Mouse (Mus musculus): ENCODE data around the gene Spata13. TPM values are rescaled to one million over a fixed set of nuclear protein-coding genes. Genes with fewer than 3 reads are reported as not detected.

Spata13 gene
- polyA plus RNA-seq, 1 experiment from 2014 or later, result 18.1 TPM

DNA sequence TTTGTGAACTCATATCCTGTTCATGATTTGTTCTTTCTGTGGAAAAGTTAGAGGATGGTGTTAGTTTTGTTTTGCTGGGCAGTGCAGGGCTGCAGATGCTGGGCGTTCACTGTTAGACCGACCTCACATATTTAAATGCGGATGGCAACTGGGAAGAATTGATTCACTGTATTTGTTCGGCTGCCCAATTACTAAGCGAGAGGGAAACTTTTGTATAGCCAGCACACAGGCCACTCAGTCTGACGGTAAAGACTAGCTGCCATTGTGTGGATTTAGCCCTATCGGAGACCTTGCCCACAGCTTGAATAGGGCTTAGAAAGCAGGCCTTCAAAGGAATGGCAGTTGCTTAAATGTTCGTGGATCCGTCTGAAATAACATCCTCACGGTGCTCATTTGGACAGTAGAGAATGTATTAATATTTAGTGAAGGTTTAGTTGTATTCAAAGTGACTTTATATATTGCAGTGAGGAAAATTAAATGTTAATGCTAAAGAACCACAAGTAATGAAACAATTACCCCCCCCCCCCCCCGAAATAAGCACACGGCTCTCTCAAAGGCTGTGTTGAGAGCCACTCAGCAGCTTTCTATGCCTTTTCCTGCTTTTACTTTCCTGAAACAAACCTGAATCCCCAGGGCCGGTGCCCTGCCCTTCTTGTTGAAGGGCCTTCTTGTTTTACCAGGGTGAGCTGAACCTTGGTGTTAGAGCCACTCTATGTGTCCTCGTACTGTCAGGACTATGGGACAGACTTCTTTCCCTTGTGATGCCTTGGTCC is 9.5 kb downstream of the Spata13 start:
- Histone ChIP-seq H3K4me2 (no peak overlapping the region), H3K4me3 (no peak overlapping the region), H3K27ac (no peak overlapping the region), H3K9me3 (no peaks in the 10 kb centered on the region), H3K4me1 (0 out of 2 replicates have a peak, but pooled peaks cover 4% of the 10 kb centered on the region), H3K27me3 (no peaks in the 10 kb centered on the region), H3K9ac (no peak overlapping the region), H3K36me3 (no peaks in the 10 kb centered on the region)
- ATAC-seq (ENCODE audit: borderline replicate concordance, extremely low read depth, low FRiP score, low TSS enrichment), result no peak
- WGBS, result 82% methylated on average over 14 of the region's 14 CpGs

DNA sequence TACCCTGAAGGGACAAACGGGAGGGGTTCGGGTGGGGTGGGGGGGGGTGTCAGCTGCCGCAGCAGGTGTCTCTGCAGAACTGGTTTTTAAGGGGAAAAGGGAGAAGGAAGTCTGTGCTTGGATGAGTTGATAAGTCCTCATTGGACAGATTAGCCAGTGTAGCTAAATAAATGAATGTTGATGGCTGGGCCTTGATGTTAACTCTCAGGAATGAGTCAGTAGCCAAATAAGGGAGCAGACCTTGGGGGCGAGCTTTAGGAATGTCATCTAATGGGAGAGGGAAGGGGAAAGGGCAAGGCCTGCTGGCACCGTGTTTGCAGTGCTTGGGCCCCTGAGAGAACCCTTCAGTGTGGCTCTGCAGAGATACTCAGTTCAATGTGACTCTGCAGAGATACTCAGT is 12.6 kb downstream of the Spata13 start:
- WGBS, result 54% methylated on average over 5 of the region's 5 CpGs
- Histone ChIP-seq H3K4me2 (no peak overlapping the region), H3K27me3 (no peaks in the 10 kb centered on the region), H3K9ac (no peak overlapping the region), H3K9me3 (no peaks in the 10 kb centered on the region), H3K27ac (no peak overlapping the region), H3K36me3 (no peaks in the 10 kb centered on the region), H3K4me3 (no peak overlapping the region), H3K4me1 (no peaks in the 10 kb centered on the region)
- no peak for ATAC-seq (ENCODE audit: borderline replicate concordance, extremely low read depth, low FRiP score, low TSS enrichment)

DNA sequence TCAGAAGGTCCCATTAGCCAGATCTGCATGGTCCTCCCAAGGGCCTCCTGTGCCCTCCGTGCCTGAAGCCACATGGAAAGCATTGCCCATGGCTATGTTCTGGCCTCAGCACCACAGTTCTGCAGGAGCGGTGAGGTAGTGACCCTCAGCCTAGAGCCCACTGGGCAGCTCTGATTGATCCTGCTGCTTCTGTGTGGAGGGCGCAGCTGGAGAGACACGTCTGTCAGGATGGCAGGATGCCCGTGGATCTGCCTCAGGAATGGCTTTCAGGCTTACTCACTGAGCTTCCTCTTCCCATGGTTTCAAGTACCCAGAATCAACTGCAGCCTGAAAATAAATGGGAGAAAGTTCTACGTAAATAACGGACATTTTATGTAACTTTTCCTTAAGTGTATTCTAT is 14.1 kb downstream of the Spata13 start:
- 84% methylated on average over 7 of the region's 7 CpGs for WGBS
- Histone ChIP-seq H3K27ac (no peak overlapping the region), H3K36me3 (no peaks in the 10 kb centered on the region)

DNA sequence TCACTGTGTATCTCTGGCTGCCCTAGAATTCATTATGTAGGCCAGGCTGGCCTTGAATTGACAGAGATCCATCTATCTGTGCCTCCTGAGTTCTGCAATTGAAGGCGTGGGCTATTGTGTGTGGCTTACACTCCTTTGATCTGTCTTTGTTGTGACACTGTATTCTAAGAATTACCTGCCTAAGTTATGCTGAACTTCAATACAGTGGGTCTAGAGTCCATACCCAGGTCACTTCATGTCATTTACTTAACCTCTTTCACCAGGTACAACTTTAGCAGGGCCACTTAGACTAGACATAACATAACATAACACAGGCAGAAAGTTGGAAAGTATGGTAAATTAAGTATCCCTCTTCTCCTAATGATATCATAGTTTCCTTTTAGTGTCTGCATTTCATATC is 15.2 kb downstream of the Spata13 start:
- Histone ChIP-seq H3K27ac (no peak overlapping the region), H3K27me3 (no peaks in the 10 kb centered on the region), H3K9me3 (no peaks in the 10 kb centered on the region), H3K4me3 (no peak overlapping the region), H3K9ac (no peak overlapping the region), H3K36me3 (no peaks in the 10 kb centered on the region), H3K4me2 (no peak overlapping the region), H3K4me1 (no peaks in the 10 kb centered on the region)
- 81% methylated on average over 1 of the region's 1 CpGs for WGBS
- no peak for ATAC-seq (ENCODE audit: borderline replicate concordance, extremely low read depth, low FRiP score, low TSS enrichment)

More for the DNA sequence above, 14.1 kb downstream of the Spata13 start:
- ATAC-seq (ENCODE audit: borderline replicate concordance, extremely low read depth, low FRiP score, low TSS enrichment), result no peak
- Histone ChIP-seq H3K27me3 (no peaks in the 10 kb centered on the region), H3K9me3 (no peaks in the 10 kb centered on the region), H3K4me3 (no peak overlapping the region), H3K4me1 (no peaks in the 10 kb centered on the region), H3K9ac (no peak overlapping the region), H3K4me2 (no peak overlapping the region)

DNA sequence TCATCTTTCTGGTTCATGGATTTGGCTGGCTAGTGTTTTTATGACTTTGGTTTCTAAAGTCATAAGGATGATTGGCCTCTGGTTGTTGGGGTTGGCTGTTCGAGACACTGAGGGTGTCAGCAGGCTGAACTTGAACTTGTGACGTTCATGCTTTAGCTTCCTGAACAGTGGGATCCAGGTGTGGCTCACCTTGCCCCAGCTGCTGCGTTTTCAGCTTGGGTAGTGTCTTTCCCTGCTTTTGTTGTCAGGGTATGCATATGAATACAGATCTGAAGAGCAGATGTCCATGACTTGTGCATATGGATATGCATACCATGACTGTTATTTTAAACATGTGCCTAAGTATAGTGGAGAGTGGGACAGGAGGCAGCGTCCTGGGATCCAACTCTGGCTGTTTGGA is 19.4 kb downstream of the Spata13 start:
- H3K9ac ChIP-seq, result no peak overlapping the region
- no peak for ATAC-seq (ENCODE audit: borderline replicate concordance, extremely low read depth, low FRiP score, low TSS enrichment)
- no peak overlapping the region for H3K4me2 ChIP-seq
- H3K36me3 ChIP-seq, result no peaks in the 10 kb centered on the region
- H3K4me3 ChIP-seq, result no peak overlapping the region
- no peaks in the 10 kb centered on the region for H3K27me3 ChIP-seq
- peaks cover 14% of the 10 kb centered on the region for H3K4me1 ChIP-seq
- no peaks in the 10 kb centered on the region for H3K9me3 ChIP-seq
- WGBS, result 78% methylated on average over 4 of the region's 4 CpGs
- no peak overlapping the region for H3K27ac ChIP-seq

DNA sequence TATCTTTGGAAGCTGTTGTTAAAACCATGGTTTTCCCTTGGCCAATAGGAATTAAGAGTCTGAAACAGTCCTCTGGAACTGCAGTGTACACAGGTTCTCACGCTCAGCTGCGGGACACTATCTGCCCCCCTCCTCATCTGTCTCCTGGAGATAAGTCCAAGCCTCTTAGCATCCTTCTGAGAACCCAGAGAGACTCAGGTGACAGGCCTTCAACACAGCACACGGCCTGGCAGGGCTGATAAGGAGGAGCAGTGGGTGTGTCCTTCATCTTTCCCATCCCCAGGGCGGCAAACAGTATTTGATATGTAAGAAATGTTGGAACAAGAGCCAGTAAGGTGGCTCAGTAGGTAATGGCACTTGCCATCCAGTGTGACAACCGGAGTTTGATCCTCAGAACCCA is 20.2 kb downstream of the Spata13 start:
- H3K27ac ChIP-seq, result no peak overlapping the region
- H3K9ac ChIP-seq, result no peak overlapping the region
- H3K4me3 ChIP-seq, result no peak overlapping the region
- peaks cover 14% of the 10 kb centered on the region for H3K4me1 ChIP-seq
- H3K9me3 ChIP-seq, result no peaks in the 10 kb centered on the region
- H3K27me3 ChIP-seq, result no peaks in the 10 kb centered on the region
- ATAC-seq (ENCODE audit: borderline replicate concordance, extremely low read depth, low FRiP score, low TSS enrichment), result peak; percentile 65; the same call in 1 of the 2 replicates
- H3K36me3 ChIP-seq, result no peaks in the 10 kb centered on the region
- H3K4me2 ChIP-seq, result no peak overlapping the region
- WGBS, result 62% methylated on average over 5 of the region's 5 CpGs

DNA sequence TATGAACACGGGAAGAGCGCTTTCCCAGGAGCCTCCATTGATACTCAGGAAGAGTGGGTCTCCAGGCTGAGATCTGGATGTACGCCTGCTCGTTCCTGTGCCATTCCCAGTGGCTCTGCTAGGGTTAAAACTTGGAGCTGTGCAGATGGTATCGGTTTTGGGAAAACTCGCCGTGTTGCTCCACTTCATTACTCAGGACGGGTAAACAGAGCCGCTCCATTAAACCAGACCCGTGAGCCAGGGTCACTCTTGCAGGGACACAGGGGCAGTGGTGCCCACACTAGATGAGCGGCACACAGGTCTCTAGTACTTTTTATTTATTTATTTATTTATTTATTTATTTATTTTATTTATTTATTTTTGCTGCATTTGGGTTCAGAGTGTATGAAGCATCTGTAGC is 20.9 kb downstream of the Spata13 start:
- H3K4me2 ChIP-seq, result no peak overlapping the region
- H3K36me3 ChIP-seq, result no peaks in the 10 kb centered on the region
- H3K9me3 ChIP-seq, result no peaks in the 10 kb centered on the region
- WGBS, result 69% methylated on average over 11 of the region's 11 CpGs
- H3K9ac ChIP-seq, result no peak overlapping the region
- no peak overlapping the region for H3K27ac ChIP-seq
- H3K4me3 ChIP-seq, result no peak overlapping the region
- H3K27me3 ChIP-seq, result no peaks in the 10 kb centered on the region
- no peak for ATAC-seq (ENCODE audit: borderline replicate concordance, extremely low read depth, low FRiP score, low TSS enrichment)
- peaks cover 14% of the 10 kb centered on the region for H3K4me1 ChIP-seq

DNA sequence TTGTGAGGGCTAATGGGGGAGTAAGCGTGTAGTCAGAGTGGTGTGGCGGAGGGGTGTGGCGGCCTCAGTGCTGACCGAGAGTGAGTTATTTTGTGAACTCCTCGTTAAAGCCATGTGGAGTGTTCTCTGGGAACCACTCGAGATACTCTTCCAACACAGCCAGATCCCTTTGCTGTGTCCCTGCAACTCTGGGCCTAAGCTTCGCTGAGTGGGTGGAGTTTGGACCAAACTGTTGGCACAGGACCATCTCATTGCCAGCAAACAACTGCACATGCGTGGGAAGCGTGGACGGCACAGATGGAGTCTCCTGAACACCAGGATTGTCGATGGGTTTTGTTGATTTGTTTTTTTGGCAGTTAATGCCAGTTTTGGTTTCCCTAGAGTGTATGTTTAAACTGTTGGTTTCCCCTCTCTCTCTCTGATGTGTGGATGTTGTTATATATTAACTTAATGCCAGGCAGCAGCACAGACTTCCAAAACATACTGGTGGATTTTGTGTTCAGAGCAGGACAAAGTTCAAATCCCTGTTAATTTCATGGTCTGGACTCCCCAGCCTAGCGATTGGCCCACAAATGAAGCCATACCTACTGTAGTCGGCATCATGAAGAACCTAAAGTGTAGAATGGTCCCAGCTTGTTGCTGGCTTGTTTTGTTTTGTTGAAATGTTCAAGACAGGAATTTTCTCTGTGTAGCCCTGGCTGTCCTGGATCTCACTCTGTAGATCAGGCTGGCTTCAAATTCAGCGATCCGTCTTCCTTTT is 22.3 kb downstream of the Spata13 start:
- no peaks in the 10 kb centered on the region for H3K9me3 ChIP-seq
- no peaks in the 10 kb centered on the region for H3K27me3 ChIP-seq
- WGBS, result 51% methylated on average over 15 of the region's 15 CpGs
- peak; percentile 60; the same call in 1 of the 2 replicates for ATAC-seq (ENCODE audit: borderline replicate concordance, extremely low read depth, low FRiP score, low TSS enrichment)
- H3K27ac ChIP-seq, result 0 out of 2 replicates have a peak overlapping the region, but pooled peaks have one; percentile 12
- H3K36me3 ChIP-seq, result no peaks in the 10 kb centered on the region
- no peak overlapping the region for H3K9ac ChIP-seq
- peak overlapping the region; percentile 2 for H3K4me2 ChIP-seq
- H3K4me1 ChIP-seq, result peaks cover 14% of the 10 kb centered on the region
- no peak overlapping the region for H3K4me3 ChIP-seq

DNA sequence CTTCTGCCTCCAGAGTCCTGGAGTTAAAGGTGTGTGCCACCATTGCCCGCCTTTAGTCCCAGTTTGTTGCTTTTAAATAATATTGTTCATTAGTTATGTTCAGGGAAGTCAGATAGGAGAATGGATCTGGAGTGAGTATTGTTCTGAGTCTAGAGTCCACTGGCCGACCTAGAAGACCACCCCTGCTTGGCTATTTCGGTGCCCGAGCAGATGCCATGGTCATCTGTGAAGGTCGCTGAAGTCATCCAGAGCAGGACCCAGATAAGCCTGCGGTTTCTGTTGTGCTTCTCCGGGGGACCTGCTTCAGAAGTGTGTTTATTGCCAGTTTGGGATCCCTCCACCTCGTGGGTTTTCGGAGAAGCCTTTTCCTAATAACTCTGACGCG is 22.9 kb downstream of the Spata13 start:
- Histone ChIP-seq H3K4me3 (no peak overlapping the region), H3K9me3 (no peaks in the 10 kb centered on the region), H3K4me1 (peaks cover 14% of the 10 kb centered on the region), H3K4me2 (no peak overlapping the region), H3K9ac (no peak overlapping the region), H3K27ac (no peak overlapping the region), H3K27me3 (no peaks in the 10 kb centered on the region), H3K36me3 (no peaks in the 10 kb centered on the region)
- 87% methylated on average over 11 of the region's 11 CpGs for WGBS
- no peak for ATAC-seq (ENCODE audit: borderline replicate concordance, extremely low read depth, low FRiP score, low TSS enrichment)

DNA sequence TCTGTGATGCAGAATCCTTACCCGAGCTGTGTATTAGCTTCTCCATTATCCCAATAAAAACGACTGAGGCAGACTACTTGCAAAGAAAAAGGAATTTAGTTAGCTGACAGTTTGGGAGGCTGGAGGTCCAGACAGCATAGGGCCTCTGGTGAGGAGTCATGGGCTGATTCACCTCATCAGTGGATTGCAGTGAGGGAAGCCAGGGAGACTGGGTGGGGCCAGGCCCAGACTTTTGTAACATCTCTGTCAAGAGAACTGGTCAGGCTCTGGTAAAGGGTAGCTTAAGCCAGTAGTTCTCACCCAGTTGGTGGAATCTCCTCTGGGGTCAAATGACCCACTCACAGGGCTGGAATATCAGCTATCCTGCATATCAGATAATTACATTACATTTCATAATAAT is 24.1 kb downstream of the Spata13 start:
- Histone ChIP-seq H3K27me3 (no peaks in the 10 kb centered on the region), H3K4me2 (no peak overlapping the region), H3K27ac (no peak overlapping the region), H3K9me3 (no peaks in the 10 kb centered on the region), H3K9ac (no peak overlapping the region), H3K4me3 (no peak overlapping the region), H3K4me1 (peaks cover 14% of the 10 kb centered on the region), H3K36me3 (no peaks in the 10 kb centered on the region)
- no peak for ATAC-seq (ENCODE audit: borderline replicate concordance, extremely low read depth, low FRiP score, low TSS enrichment)
- WGBS, result 71% methylated on average over 2 of the region's 2 CpGs

DNA sequence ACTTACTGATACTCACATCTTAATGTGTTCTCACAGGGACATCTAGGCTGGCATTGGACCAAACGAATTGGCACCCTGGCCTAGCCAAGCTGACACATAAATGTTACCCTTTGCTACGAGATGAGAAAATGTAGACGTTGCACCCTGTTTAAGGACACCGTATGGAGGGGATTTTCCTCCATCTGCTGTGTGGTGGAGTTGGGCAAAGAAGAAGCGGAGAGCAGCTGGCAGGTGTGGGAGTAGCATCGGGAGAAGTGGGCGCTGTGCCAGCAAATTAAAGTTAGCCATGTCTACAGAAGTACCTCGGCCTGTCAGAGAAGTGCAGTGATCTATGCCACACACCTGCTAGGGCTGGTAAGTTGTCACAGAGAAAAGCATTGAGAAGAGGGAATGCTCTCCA is 25.7 kb downstream of the Spata13 start:
- H3K9ac ChIP-seq, result no peak overlapping the region
- H3K4me1 ChIP-seq, result peaks cover 18% of the 10 kb centered on the region

DNA sequence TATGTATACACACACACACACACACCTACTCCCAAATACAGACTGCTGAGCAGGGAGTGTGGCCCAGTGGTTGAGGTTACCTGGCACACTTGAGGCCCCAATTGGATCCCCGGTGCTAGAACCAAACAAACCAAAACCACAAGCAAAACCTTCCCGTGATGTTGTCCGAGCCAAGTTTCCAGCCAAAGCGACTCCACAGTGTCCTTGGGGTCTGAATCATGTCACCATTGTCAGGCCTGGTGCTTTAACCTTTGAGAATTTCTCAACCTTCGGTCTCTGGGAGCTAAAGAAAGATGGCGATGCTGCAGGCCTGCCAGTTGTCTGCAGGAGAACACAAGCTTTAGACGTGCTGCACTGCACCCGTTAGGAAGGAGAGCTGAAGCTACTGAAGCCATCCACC is 26.8 kb downstream of the Spata13 start:
- H3K27me3 ChIP-seq, result no peaks in the 10 kb centered on the region
- ATAC-seq (ENCODE audit: borderline replicate concordance, extremely low read depth, low FRiP score, low TSS enrichment), result no peak
- H3K9me3 ChIP-seq, result no peaks in the 10 kb centered on the region
- 91% methylated on average over 8 of the region's 8 CpGs for WGBS
- H3K4me2 ChIP-seq, result no peak overlapping the region
- H3K9ac ChIP-seq, result no peak overlapping the region
- no peak overlapping the region for H3K4me3 ChIP-seq
- H3K4me1 ChIP-seq, result peaks cover 17% of the 10 kb centered on the region
- H3K27ac ChIP-seq, result no peak overlapping the region
- no peaks in the 10 kb centered on the region for H3K36me3 ChIP-seq

More for the DNA sequence above, 25.7 kb downstream of the Spata13 start:
- Histone ChIP-seq H3K4me3 (no peak overlapping the region), H3K4me2 (no peak overlapping the region), H3K27ac (no peak overlapping the region), H3K36me3 (no peaks in the 10 kb centered on the region), H3K27me3 (no peaks in the 10 kb centered on the region), H3K9me3 (no peaks in the 10 kb centered on the region)
- 79% methylated on average over 8 of the region's 8 CpGs for WGBS
- no peak for ATAC-seq (ENCODE audit: borderline replicate concordance, extremely low read depth, low FRiP score, low TSS enrichment)

Measured in lung, embryonic 15.5 days (tissue).